Mouse (Mus musculus): ENCODE results near the gene Slc6a6. TPM values are rescaled to one million over a fixed set of nuclear protein-coding genes. Genes with fewer than 3 reads are reported as not detected.

Gene Slc6a6
- total RNA-seq, 2 experiments from 2014 or later = 116 to 118 TPM

DNA sequence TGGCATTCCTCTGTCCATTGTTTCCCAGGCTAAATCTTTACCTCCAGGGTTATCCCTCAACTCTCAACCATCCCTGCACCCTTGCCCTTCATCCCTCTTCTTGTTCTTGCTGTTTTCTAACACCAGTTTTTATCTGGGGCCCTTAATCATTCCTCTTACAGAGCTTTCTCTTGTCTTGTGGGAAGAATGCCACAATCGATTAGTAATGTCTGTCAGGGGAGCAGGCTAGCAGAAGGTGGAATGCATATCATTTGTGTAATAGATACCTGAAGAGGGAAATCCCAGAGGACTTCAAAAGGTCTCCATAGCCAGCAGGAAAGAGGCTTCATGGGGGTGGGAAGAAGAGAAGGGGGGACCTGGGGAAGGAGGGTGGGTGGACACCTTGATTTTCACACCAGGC lies 20.6 kb downstream of the Slc6a6 start:
- no peak for DNase-seq

DNA sequence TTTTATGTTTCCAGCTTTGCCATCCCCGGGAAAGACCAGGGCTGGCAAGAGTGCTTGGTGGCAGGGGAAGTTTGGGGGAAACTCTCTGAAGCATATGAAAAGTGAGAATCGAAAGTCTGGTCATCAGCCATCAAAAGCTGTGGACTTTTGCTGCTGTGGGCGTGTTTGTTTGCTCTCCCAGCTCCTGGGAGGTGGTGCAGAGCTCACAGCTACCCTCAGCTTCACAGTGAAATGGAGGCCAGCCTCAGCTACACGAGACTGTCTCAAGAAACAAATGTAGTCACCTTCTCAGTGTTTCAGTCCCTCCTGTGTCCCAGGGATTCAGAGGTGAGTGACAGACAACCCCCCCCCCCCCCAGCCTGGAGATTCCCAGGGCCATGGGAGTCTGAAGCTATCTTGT lies 21.8 kb downstream of the Slc6a6 start:
- DNase-seq = no peak

DNA sequence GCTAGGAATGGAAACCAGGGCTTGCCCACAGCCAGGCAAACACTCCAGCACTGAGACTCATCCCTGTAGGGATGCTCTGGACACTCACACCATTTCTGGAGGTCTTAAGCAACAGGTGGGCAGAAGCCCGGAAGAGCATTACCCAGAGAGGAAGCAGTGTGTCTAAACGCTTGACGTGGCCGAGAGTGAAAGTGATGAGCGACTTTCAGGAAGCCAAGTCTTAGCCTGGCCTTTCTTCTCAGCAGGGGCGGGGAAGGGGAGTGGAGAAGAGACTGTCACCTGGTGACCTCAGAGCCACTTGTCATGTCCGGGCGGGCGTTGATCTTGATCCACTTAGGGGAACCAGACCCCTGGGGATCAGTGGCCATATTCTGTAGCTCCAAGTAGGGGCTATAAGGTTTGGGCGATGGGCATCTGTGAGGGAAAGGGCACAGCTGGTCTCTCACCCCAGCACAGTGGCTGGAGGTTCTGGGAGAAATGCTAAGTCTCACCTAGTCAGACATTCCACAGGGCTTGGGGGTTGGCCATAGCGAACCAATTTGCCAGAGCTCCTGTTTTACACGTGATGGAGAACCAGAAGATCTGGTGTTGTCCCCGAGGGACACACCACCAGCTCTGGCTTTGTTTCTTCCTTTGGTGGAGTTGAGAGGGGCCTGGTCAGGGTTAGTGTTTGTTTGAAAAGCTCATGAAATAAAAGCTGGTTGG lies 22.4 kb downstream of the Slc6a6 start:
- no peak for DNase-seq

DNA sequence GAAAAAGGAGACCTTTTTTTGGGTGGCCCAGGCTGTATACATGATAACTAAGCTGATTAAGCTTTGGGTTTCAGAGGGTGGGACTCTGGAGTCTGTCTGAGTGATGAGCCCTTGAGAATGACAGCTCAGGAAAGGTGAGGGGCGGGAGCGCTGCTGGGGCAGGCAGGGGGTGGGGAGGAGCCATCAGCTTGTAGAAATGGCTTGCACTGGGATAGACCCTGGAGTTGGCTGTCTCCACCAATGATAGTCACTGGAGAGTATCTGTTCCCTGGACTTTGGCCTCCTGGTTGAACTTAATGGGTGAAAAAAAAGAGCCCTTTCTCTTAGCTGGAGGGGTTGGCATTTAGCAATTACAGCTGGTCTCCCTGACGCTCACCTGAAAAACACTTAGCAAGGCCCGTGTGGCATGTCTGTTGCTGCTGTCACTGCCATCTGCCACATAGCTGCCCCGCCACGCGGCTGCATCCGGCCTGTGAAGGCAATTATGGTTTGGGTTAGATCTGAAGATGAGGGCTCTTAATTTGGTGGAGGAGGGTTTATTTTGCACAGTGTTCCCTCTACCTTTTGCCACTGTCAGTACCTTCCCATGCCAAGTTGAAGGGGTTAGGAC lies 23.5 kb downstream of the Slc6a6 start:
- no peak for DNase-seq

DNA sequence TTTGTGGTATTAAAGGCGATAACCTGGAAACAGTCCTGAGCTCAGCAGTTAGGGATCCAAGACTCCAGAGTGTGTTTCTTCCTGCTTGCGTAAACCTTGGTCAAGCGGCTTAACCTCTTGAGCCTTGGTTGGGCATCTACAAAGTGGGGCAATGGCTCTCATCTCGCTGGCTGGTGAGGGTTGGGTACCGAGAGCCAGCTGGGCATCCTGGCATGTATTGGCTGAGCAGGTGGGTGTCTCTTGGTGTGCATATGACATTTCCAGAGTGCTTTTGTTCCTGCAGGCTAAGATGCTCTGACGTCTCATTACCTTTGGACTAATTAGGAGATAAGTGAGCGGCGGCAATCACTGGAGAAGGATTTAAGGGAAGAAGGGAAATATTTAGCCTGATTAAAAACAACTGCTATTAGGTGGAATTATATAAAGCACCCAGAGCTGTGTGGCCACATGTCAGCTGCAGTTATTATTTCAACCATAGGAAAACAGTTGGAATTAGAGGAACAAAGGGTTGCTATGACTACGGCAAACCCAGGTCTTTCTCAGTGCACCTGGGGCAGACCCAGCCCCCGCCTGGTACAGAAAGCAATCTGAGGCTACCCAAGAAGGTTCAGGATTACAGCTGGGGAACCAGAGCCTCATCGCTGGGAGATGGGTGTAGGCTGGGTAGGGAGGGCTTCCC lies 24.2 kb downstream of the Slc6a6 start:
- DNase-seq = peak in 1 of 2 experiments; percentile 27

DNA sequence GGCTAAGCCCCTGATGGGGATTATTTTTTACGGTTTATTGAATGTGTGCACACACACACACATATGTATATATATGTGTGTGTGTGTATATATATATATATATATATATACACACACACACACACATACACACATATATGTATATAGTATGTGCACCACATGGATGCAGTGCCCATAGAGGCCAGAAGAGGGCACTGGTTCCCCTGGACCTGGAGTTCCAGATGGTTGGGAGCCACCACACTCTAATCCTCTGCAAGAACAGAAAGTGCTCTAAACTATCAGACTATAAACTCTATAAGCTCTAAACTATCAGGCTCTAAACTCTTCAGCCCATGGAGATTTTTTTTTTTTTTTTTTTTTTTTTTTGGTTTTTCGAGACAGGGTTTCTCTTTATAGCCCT lies 25.1 kb downstream of the Slc6a6 start:
- DNase-seq = no peak

DNA sequence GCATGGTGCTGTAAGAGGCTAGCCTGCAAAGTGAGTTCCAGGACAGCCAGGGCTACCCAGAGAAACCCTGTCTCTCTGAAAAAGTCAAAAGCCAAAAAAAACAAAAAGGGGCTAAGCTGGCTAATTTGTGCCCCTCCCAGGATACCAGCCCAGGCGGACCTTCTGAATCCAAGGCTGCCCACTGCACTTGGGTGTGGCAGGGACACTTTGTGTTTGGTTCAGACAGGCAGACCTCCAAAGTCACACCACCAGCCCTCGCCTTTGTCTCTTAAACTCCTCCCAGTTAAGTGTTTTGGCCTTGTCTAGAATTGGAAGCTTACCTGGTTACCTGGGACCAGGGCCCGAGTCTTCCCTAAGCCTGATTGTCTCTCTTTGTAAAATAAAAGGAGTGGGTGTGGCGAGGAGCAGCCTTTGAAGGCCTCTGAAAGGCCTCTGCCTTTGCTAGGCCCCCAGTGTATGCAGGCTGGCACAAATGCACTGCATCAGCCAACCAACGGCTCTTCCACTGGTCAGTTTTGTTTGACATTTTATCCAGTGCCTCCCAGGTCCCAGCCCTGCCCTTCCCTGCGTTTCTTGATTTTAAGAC lies 26.6 kb downstream of the Slc6a6 start:
- DNase-seq = no peak

DNA sequence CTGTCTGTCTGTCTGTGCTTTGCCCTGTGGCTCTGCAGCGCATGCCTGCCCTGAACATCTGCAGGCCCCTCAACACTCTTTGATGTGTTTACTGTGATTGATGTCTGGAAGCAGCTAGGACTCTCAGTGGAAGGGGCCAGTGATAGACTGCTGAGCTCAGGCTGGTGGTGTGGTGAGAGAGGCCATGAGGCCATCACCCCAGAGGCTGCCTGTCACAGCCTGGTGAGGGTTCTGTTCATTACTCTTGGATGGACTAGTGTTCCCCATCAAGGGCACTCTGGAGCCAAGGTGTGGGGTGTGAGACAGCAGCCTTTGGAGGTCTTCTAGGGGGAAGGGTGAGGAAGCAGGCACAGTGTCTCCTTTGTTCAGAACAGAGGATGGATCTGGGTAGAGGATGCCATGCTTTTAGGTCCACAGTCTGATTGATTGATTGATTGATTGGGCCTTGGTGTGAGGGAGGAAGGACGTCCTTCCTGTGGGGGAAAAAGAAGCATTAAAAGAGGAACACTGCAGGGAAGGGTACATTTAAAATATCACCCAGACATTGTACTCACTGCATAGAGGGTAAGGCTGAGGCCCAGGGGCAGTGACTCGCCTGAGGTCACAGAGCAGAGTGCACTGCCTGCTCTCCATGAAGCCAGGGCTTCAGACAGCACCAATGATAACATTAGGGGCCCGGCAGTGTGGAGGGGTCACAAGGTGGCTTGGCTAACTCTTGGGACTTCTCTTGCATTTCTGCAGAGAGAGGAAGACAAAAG lies 28.4 kb downstream of the Slc6a6 start:
- DNase-seq = no peak

DNA sequence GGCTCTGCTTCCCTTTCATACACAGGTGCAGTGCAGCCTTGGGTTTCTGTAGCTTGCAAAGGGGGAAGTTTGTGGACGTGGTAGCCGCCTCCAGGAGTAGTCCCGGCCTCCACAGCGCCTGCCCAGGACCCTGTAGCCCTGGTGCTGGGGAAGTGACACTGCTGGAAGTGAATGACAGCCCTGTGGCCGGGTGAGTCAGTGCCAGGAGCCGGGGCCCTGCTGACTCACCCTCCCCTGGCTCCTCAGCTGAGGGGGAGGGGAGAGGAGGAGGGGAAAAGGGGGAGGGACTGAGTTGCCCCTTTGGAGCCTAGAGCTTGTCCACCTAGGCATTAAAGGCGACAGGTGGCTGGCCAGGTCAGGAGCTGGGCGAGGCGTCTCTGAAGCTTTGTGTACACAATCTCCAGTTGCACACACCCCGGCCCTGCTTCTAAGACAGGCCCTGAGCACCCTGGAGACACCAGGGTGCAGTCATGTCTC lies 29.0 kb downstream of the Slc6a6 start:
- peak; percentile 50 to 54 for DNase-seq

DNA sequence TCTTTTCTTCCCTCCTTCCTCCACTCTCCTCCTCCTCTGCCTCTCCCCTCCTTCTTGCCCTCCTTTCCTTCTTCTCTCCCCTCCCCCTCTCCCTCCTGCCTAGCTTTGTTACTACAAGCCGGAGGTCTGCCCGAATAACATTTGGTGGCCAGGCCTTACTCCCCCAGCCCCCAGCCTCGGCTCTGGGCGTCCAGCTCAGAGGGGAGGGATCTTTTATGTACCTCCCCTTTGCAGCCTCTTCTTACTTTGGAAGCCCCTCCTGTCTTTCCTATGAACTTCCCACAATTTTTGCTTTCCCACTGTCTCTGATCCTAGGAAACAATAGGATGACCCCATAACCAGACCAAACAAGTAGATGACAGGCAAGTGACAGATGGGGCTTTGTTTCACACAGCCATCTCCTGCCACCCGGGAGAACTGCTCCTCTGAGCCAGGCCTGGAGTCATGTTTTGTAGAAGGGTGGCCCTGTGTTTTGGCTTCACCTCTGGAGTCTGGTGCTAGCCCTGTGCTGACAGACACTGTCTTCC lies 29.6 kb downstream of the Slc6a6 start:
- DNase-seq = no peak

DNA sequence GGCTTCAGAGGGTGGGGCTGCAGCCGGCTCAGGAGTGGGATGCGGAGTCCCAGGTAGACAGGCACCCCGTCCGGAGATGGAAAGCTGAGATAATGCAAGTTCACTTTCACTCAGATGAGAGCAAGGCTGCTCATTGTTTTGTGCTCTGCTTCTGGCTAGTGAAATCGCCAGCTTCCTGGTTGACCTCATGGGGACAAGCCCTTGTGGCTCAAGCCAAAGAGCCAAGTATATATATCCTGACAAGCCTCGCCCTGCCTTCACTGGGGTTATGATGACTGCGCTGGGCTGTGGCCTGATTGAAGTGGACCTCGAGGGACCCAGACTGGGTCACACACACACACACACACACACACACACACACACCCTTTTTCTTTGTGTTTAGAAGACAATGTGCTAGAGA lies 31.2 kb downstream of the Slc6a6 start:
- no peak for DNase-seq

DNA sequence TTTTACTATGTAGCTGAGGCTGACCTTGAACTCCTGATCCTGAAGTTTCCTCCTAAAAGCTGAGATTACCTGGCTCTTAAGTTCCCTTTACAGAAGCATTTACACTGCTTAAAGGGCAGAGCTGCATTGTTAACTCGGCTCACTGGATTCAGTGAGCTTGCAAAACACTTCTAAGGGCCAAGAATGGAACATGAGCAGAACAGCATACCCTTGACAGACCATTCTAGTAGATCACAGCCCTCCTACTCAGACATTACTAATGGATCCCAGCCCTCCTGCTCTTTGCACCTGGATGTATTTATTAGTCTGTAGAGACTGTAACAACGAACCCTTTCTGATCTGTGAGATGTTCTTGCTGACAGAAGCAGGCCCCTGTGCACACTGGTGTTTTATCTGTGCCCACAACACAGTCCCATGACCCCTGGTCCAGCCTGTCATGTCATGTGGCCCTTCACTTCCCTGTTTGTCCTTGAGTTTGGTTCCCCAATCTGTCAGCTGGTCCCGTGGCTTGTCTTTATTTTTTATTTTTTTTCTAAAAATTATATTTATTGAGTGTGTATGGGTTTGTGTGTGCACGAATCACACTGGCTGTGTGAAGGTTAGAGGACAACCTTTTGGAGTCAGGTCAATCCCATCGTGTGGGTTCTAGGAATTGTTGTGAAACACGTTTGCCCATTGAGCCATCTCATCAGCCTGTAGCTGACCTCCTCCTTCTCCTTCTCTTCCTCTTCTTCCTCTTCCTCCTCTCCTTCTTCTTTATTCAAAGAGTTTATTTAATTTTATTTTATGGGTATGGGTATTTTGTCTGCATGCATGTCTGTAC lies 32.3 kb downstream of the Slc6a6 start:
- no peak for DNase-seq

DNA sequence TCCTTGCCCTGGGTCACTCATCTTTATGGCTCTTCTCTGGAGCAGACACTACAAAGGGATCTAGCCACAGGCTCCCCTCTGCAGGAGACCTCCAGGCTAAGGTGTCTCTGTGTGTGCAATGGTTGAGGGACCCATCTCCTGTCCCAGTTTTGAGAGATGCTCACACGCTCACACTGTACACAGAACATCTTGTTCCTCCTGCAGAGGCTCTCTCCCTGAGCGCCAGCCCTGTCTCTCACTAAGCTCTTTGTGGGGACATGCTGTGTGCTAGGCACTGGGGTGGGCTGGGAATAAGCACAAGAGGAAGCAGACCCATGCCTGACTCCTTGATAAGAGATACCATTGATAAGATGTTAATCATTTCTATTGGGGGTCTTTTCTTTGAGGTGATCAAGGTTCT lies 34.2 kb downstream of the Slc6a6 start:
- no peak for DNase-seq

DNA sequence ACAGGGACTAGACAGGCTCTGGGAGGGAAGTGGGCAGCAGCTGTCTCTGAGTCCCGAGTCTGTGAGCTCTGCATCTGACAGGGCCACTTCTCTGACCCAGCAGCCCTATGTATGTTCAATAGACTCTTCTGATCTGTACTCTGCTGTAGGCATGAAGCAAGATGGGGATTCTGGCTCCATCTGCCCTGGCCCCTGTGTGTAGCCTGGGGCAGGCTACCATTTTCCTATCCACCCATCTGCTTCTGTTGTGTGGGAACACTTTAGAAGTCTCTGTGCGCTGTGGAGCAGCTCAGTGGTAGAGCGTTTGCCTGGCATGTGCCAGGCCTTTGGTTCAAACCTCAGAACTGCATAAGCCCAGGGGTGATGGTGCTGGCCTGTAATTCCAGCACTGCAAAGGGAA lies 34.8 kb downstream of the Slc6a6 start:
- no peak for DNase-seq

DNA sequence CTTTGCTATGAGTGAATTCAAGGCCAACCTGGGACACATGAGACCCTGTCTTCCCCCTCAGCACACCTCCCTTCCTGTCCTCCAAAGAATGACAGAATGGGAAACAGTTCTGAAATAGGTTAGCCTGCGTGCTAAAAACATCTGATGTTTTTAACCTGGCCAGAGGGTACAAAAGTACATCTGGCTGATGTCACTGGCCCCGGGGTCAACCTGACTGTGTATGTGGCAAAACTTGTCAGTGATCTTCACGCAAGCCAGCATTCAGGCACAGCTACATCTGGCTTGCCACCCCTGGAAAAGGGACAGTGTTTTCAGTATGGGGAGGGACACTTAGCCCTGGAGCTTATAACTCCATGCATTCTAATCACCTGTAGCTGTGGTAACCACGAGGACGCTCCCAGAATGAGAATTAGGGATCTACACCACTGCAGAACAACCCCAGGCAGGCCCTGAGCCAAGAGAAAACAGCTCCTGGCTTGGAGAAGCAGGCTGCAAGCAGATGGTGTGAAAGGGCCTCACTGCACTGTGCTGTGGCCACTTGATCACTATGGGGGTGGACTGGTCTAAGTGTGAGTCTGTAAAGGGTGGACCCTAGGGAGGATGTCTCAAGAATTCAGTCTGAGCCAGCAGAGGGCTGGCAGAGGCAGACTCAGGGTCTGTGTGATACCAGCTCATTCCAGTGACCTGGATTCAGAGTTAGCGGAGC lies 35.3 kb downstream of the Slc6a6 start:
- peak; percentile 58 to 61 for DNase-seq

DNA sequence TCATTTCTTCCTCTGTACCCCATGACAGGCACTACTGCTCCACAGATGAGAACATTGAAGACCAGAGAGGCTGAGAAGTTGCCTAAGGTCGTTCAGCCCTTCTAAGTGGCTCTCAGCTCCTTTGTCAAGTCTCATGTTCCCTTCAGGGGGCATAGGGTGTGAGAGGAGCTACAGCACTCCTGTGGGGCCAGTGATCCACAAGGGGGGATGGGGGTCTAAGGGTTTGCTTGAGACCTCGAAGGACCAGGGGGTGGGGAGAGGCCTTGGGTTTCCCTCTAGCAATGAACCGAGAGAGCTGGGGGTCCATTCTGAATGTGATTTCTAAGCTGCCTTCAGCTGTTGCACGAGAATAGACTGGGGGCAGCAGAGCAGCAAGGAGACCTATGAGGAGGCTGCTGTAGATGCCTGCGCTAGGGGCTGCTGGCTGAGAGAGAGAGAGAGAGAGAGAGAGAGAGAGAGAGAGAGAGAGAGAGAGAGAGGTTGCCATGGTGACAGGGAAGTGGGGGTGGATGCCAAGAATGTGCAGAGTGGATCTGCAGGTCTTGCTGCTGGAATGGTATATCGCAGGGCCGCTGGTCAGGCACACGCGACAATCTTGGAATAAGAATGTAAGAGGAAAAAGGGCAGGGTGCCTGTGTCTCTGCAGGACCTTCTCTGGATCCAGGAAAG lies 36.1 kb downstream of the Slc6a6 start:
- DNase-seq = no peak

DNA sequence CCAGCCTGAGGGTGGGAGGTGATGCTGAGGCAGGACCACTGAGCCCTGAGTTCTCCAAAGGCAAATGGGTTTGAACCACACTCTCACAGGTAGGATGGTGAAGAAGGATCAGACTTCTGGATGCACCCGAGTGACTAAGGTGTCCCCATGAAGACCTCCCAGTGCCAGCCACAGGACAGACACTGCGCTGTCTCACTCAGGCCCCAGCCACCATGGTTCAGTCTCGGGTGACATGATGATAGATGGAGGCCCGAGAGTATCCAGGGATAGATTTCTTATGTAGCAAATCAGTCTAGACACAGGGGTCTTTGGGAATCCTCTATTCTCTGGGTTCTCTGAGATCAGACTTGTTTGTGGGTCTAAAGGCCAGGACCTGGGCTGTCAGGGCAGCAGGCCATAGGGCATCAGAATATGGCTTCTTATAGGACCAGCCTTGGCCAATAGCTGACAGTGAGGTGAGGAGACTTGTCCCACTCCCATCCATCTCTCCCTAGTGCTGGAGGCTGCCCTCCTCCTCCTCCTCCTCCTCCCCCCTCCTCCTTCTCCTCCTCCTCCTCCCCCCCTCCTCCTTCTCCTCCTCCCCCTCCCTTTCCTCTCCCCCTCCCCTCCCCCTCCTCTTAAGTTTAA lies 36.8 kb downstream of the Slc6a6 start:
- no peak for DNase-seq

DNA sequence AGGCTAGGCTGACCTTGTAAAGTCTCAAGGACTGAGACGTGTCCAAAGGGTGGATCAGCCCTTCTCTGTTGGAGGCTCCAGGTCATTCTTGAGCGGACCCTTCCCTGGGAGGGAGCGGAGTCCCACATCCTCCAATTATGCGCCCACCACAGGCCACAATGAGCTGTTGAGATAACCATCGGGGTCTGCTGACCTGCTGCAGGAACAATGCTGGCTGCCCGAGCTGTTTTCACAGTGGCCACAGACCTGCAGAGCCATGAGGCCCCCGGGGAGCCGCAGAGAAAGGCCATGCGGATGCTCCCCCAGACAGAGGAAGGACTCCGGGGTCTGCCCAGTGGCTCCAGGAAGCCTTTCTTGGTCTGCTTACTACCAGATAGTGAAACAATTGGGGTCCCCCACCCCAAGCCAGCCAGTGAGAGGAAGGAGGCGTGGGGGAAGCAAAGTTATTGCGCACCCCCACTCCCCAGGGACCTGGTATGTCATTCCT lies 37.4 kb downstream of the Slc6a6 start:
- DNase-seq = no peak

DNA sequence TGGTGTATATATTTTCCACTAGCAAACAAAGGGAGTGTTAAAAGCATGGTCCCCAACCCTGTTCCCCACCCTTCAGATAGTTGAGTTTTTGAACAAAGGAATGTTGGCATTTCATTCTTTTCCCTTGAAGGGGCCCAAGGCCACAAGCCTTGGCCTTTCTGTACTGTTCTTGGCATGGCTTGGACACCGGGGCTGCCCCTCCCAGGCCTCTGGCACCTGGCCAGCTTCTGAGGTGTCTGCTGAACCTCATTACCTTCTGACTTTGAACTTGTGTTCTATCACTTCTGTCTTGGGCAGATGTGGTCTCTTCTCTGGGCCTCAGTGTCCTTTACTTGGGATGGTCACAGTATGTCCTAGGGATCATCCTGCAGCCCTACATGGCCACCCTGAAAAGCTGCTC lies 43.5 kb downstream of the Slc6a6 start:
- DNase-seq = no peak
